Comparison of ENCODE assay signal across 25 mouse cellular contexts in genomic region chr7:48900408-48901167, GRCm38 (mm10). TPM values are rescaled to one million over a fixed set of nuclear protein-coding genes. Genes with fewer than 3 reads are reported as not detected.
DNase-seq lines count a peak whose midpoint lies in the region; ATAC-seq lines count a peak whose summit lies in the region.
"Had no signal": no experiment of that assay in that cellular context is flagged by ENCODE, and none has a peak within 500 bp of the region (broad histone marks: within the 10 kb centered on the region; RNA-seq: fewer than 3 reads in every experiment).

No protein-coding gene starts in this region.

- 0 out of 2 replicates have a peak, but pooled peaks cover 3% of the 10 kb centered on the region for H3K4me1 ChIP-seq in limb, embryonic 15.5 days
- peaks cover 15% of the 10 kb centered on the region for H3K4me1 ChIP-seq in limb, embryonic 10.5 days
- peaks cover 18% of the 10 kb centered on the region for H3K4me1 ChIP-seq in forebrain, embryonic 14.5 days (ENCODE audit: control insufficient read depth, insufficient read depth, low read length)
- H3K4me1 ChIP-seq: stomach, embryonic 15.5 days had no signal

- H3K9ac ChIP-seq in limb, embryonic 15.5 days = no peak overlapping the region
- H3K9ac ChIP-seq in forebrain, embryonic 14.5 days (ENCODE audit: low read length) = no peak overlapping the region
- H3K9ac ChIP-seq: embryonic facial prominence, embryonic 15.5 days; forebrain, embryonic 15.5 days; limb, embryonic 13.5 days; liver, embryonic 13.5 days; stomach, embryonic 15.5 days had no signal

- no peak for DNase-seq in limb, embryonic 10.5 days (ENCODE audit: low spot score)
- DNase-seq in thymus, postnatal 14 days = peak; percentile 31
- no peak for DNase-seq in thymus, postnatal 0 days (ENCODE audit: low spot score)
- peak; percentile 52 for DNase-seq in brain, adult 2 months (ENCODE audit: low read depth, low spot score)
- no peak for DNase-seq in forebrain, embryonic 14.5 days (ENCODE audit: low spot score)
- DNase-seq in cerebellum, adult 9-10 months = no peak
- DNase-seq: adrenal gland, postnatal 25 days; B cell, adult 2 months; cerebellum, adult 9-11 months; gastrocnemius, postnatal 25 days; heart, postnatal 10 days; kidney, adult 18-20 months; kidney, postnatal 4 days; liver, embryonic 13.5 days had no signal

- H3K4me2 ChIP-seq in limb, embryonic 15.5 days = no peak overlapping the region
- H3K4me2 ChIP-seq in forebrain, embryonic 14.5 days (ENCODE audit: low read length) = no peak overlapping the region
- H3K4me2 ChIP-seq: embryonic facial prominence, embryonic 15.5 days; forebrain, embryonic 15.5 days; heart, embryonic 11.5 days; limb, embryonic 13.5 days; liver, embryonic 13.5 days; neural tube, embryonic 13.5 days; stomach, embryonic 15.5 days had no signal

- H3K9me3 ChIP-seq in limb, embryonic 15.5 days = no peaks in the 10 kb centered on the region
- H3K9me3 ChIP-seq in limb, embryonic 10.5 days (replicated peaks) = no peaks in the 10 kb centered on the region
- no peaks in the 10 kb centered on the region for H3K9me3 ChIP-seq in forebrain, embryonic 14.5 days (replicated peaks; ENCODE audit: control insufficient read depth, low read length)
- H3K9me3 ChIP-seq: embryonic facial prominence, embryonic 15.5 days; forebrain, embryonic 15.5 days; limb, embryonic 13.5 days; liver, embryonic 13.5 days; neural tube, embryonic 13.5 days; stomach, embryonic 15.5 days had no signal

- 62% methylated on average over 8 of the region's 8 CpGs for WGBS in limb, embryonic 15.5 days
- WGBS in limb, embryonic 10.5 days = 79% methylated on average over 8 of the region's 8 CpGs
- WGBS in forebrain, embryonic 14.5 days = 74% methylated on average over 8 of the region's 8 CpGs

- no peaks in the 10 kb centered on the region for H3K36me3 ChIP-seq in limb, embryonic 15.5 days
- H3K36me3 ChIP-seq in limb, embryonic 10.5 days = no peaks in the 10 kb centered on the region
- no peaks in the 10 kb centered on the region for H3K36me3 ChIP-seq in forebrain, embryonic 14.5 days (ENCODE audit: control insufficient read depth, insufficient read depth, low read length)
- H3K36me3 ChIP-seq: embryonic facial prominence, embryonic 15.5 days; forebrain, embryonic 15.5 days; limb, embryonic 13.5 days; liver, embryonic 13.5 days; neural tube, embryonic 13.5 days; stomach, embryonic 15.5 days had no signal

- peak overlapping the region; percentile 33; the same call in 1 of the 2 replicates for H3K27ac ChIP-seq in limb, embryonic 15.5 days
- H3K27ac ChIP-seq in limb, embryonic 10.5 days = no peak overlapping the region
- H3K27ac ChIP-seq in forebrain, embryonic 14.5 days (ENCODE audit: low read depth, low read length) = no peak overlapping the region
- H3K27ac ChIP-seq: embryonic facial prominence, embryonic 15.5 days; forebrain, embryonic 15.5 days; limb, embryonic 13.5 days; liver, embryonic 13.5 days; neural tube, embryonic 13.5 days; stomach, embryonic 15.5 days had no signal

- no peak for ATAC-seq in limb, embryonic 15.5 days (ENCODE audit: insufficient number of reproducible peaks, low FRiP score, low TSS enrichment, low read depth)
- no peak for ATAC-seq in forebrain, embryonic 14.5 days
- ATAC-seq: forebrain, embryonic 15.5 days; midbrain, embryonic 16.5 days had no signal

- H3K4me3 ChIP-seq in limb, embryonic 15.5 days = no peak overlapping the region
- H3K4me3 ChIP-seq in limb, embryonic 10.5 days = no peak overlapping the region
- H3K4me3 ChIP-seq in forebrain, embryonic 14.5 days (ENCODE audit: low read depth, low read length) = no peak overlapping the region
- H3K4me3 ChIP-seq: embryonic facial prominence, embryonic 15.5 days; forebrain, embryonic 15.5 days; limb, embryonic 13.5 days; liver, embryonic 13.5 days; myocyte; neural tube, embryonic 13.5 days; stomach, embryonic 15.5 days had no signal

- H3K27me3 ChIP-seq in limb, embryonic 15.5 days = peaks cover 3% of the 10 kb centered on the region; the same call in 1 of the 2 replicates
- H3K27me3 ChIP-seq in limb, embryonic 10.5 days (ENCODE audit: low read depth, poor library complexity, severe bottlenecking) = peaks cover 2% of the 10 kb centered on the region; the same call in 1 of the 2 replicates
- peaks cover 7% of the 10 kb centered on the region for H3K27me3 ChIP-seq in forebrain, embryonic 14.5 days (replicated peaks; ENCODE audit: control insufficient read depth, insufficient read depth, low read length)
- H3K27me3 ChIP-seq: stomach, embryonic 15.5 days had no signal

RNA-seq across cellular contexts. Expression of gene Nav2, which starts 7.9 kb away (rescaled TPM):
- 16.2 and 17.3 TPM in 2 replicates for polyA plus RNA-seq in limb, embryonic 15.5 days (2015; fragmentation: Nextera tagmentation; extraction: Ambion mirVana)
- polyA plus RNA-seq in limb, embryonic 10.5 days (2016; fragmentation: Nextera tagmentation; extraction: Ambion mirVana) = 7.2 and 8.3 TPM in 2 replicates
- polyA plus RNA-seq in thymus, postnatal 0 days (2015; fragmentation: Nextera tagmentation; extraction: Ambion mirVana) = 16.3 and 26.8 TPM in 2 replicates
- polyA plus RNA-seq in forebrain, embryonic 14.5 days (2014; fragmentation: Nextera tagmentation; extraction: Ambion mirVana) = 6.3 and 15.5 TPM in 2 replicates

RNA-seq across cellular contexts. Expression of gene E2f8, which starts 19.2 kb away (rescaled TPM):
- 16.4 and 18.6 TPM in 2 replicates for polyA plus RNA-seq in limb, embryonic 15.5 days (2015; fragmentation: Nextera tagmentation; extraction: Ambion mirVana)
- 15.2 TPM in 2 replicates for polyA plus RNA-seq in limb, embryonic 10.5 days (2016; fragmentation: Nextera tagmentation; extraction: Ambion mirVana)
- 14.3 and 15.0 TPM in 2 replicates for polyA plus RNA-seq in thymus, postnatal 0 days (2015; fragmentation: Nextera tagmentation; extraction: Ambion mirVana)
- polyA plus RNA-seq in forebrain, embryonic 14.5 days (2014; fragmentation: Nextera tagmentation; extraction: Ambion mirVana) = 4.1 and 4.6 TPM in 2 replicates

RNA-seq across cellular contexts. Expression of gene Csrp3, which starts 52.8 kb away (rescaled TPM):
- polyA plus RNA-seq in limb, embryonic 15.5 days (2015; fragmentation: Nextera tagmentation; extraction: Ambion mirVana) = 65.6 and 200 TPM in 2 replicates
- 0.87 and 1.5 TPM in 2 replicates for polyA plus RNA-seq in limb, embryonic 10.5 days (2016; fragmentation: Nextera tagmentation; extraction: Ambion mirVana)
- 0.27 and 0.59 TPM in 2 replicates for polyA plus RNA-seq in thymus, postnatal 0 days (2015; fragmentation: Nextera tagmentation; extraction: Ambion mirVana)
- polyA plus RNA-seq in forebrain, embryonic 14.5 days (2014; fragmentation: Nextera tagmentation; extraction: Ambion mirVana) = not detected in 2 replicates
- polyA plus RNA-seq: hindbrain, embryonic 11.5 days; midbrain, embryonic 16.5 days; urinary bladder, adult 2 months had no signal

Comparison
In these comparisons a context has a peak if more than half of its experiments do, and no peak if none do; other contexts are left out.
1. DNase-seq: peak in thymus, postnatal 14 days (single experiment) and brain, adult 2 months (single experiment); none in limb, embryonic 10.5 days (single experiment), thymus, postnatal 0 days (single experiment), forebrain, embryonic 14.5 days (single experiment) and cerebellum, adult 9-10 months (single experiment).
2. RNA of gene Csrp3, which starts 52.8 kb away (polyA plus RNA-seq): 65.6 to 200 TPM in limb, embryonic 15.5 days; 0.87 to 1.5 TPM in limb, embryonic 10.5 days, 0.27 to 0.59 TPM in thymus, postnatal 0 days and not detected in forebrain, embryonic 14.5 days; every median in the first group is over 10 times any median in the second.